Comparison of ENCODE assay signal across 25 mouse cellular contexts in genomic region chr8:37011011-37011410, GRCm38 (mm10). TPM values are rescaled to one million over a fixed set of nuclear protein-coding genes. Genes with fewer than 3 reads are reported as not detected.
A peak's percentile ranks its signal among the peaks of the same experiment; 100 is the strongest.
DNase-seq lines count a peak whose midpoint lies in the region; ATAC-seq lines count a peak whose summit lies in the region.
"Had no signal": no experiment of that assay in that cellular context is flagged by ENCODE, and none has a peak within 500 bp of the region (broad histone marks: within the 10 kb centered on the region; RNA-seq: fewer than 3 reads in every experiment).

No protein-coding gene starts in this region.

- no peak overlapping the region for H3K9ac ChIP-seq in lung, embryonic 16.5 days (ENCODE audit: low read length)
- no peak overlapping the region for H3K9ac ChIP-seq in stomach, embryonic 14.5 days (replicated peaks; ENCODE audit: low read depth, low read length)
- H3K9ac ChIP-seq: embryonic facial prominence, embryonic 12.5 days; forebrain, embryonic 12.5 days; heart, embryonic 13.5 days; limb, embryonic 15.5 days; liver, embryonic 14.5 days; neural tube, embryonic 15.5 days had no signal

- peak overlapping the region; percentile 37 for H3K4me2 ChIP-seq in lung, embryonic 16.5 days (ENCODE audit: low read depth, low read length)
- no peak overlapping the region for H3K4me2 ChIP-seq in stomach, embryonic 14.5 days (replicated peaks; ENCODE audit: low read depth, low read length)
- H3K4me2 ChIP-seq: embryonic facial prominence, embryonic 12.5 days; forebrain, embryonic 12.5 days; heart, embryonic 13.5 days; limb, embryonic 15.5 days; midbrain, embryonic 11.5 days; neural tube, embryonic 15.5 days had no signal

- no peaks in the 10 kb centered on the region for H3K9me3 ChIP-seq in lung, embryonic 16.5 days (ENCODE audit: control insufficient read depth, low read length)
- no peaks in the 10 kb centered on the region for H3K9me3 ChIP-seq in stomach, embryonic 14.5 days (ENCODE audit: control insufficient read depth, low read depth, low read length)
- H3K9me3 ChIP-seq in hindbrain, embryonic 10.5 days: no peaks in the 10 kb centered on the region
- H3K9me3 ChIP-seq: embryonic facial prominence, embryonic 12.5 days; forebrain, embryonic 12.5 days; heart, embryonic 13.5 days; limb, embryonic 15.5 days; neural tube, embryonic 15.5 days had no signal

- peak; percentile 74; the same call in 1 of the 2 replicates for ATAC-seq in lung, embryonic 16.5 days (ENCODE audit: low read depth)
- no peak for ATAC-seq in stomach, embryonic 14.5 days (ENCODE audit: insufficient number of reproducible peaks, insufficient read depth, low FRiP score, low read depth)
- ATAC-seq: hindbrain, embryonic 16.5 days had no signal

- 47% methylated on average over 7 of the region's 7 CpGs for WGBS in lung, embryonic 16.5 days
- WGBS in stomach, embryonic 14.5 days: 49% methylated on average over 7 of the region's 7 CpGs
- 87% methylated on average over 7 of the region's 7 CpGs for WGBS in hindbrain, embryonic 10.5 days

- H3K27ac ChIP-seq in lung, embryonic 16.5 days (ENCODE audit: low read length): peak overlapping the region; percentile 56
- 0 out of 2 replicates have a peak overlapping the region, but pooled peaks have one; percentile 33 for H3K27ac ChIP-seq in stomach, embryonic 14.5 days (ENCODE audit: low read length)
- H3K27ac ChIP-seq in hindbrain, embryonic 10.5 days: no peak overlapping the region
- H3K27ac ChIP-seq: embryonic facial prominence, embryonic 12.5 days; forebrain, embryonic 12.5 days; heart, embryonic 13.5 days; limb, embryonic 15.5 days; liver, embryonic 14.5 days; neural tube, embryonic 15.5 days had no signal

- peak; percentile 24 for DNase-seq in heart, adult 8-10 months (ENCODE audit: low spot score)
- no peak for DNase-seq in heart, postnatal 25 days (ENCODE audit: low spot score)
- DNase-seq in lung, postnatal 36 days: no peak
- DNase-seq in hindbrain, embryonic 10.5 days (ENCODE audit: low spot score): no peak
- no peak for DNase-seq in cerebellum, adult 11 months
- DNase-seq: adrenal gland, adult 2 months; cerebellum, adult 11-12 months; cerebellum, postnatal 10 days; heart, postnatal 14 days; kidney, adult 18-20 months; left cerebral cortex, postnatal 4 days; thymus, postnatal 25 days had no signal

- H3K4me3 ChIP-seq in lung, embryonic 16.5 days (ENCODE audit: low read length): no peak overlapping the region
- no peak overlapping the region for H3K4me3 ChIP-seq in stomach, embryonic 14.5 days (ENCODE audit: low read depth, low read length)
- H3K4me3 ChIP-seq in hindbrain, embryonic 10.5 days: no peak overlapping the region
- H3K4me3 ChIP-seq: embryonic facial prominence, embryonic 12.5 days; erythroblast, embryonic 14.5 days; forebrain, embryonic 12.5 days; heart, embryonic 13.5 days; limb, embryonic 15.5 days; neural tube, embryonic 15.5 days had no signal

- no peaks in the 10 kb centered on the region for H3K36me3 ChIP-seq in lung, embryonic 16.5 days (ENCODE audit: control insufficient read depth, insufficient read depth, low read length)
- H3K36me3 ChIP-seq in stomach, embryonic 14.5 days (ENCODE audit: control insufficient read depth, insufficient read depth, low read length): no peaks in the 10 kb centered on the region
- H3K36me3 ChIP-seq in hindbrain, embryonic 10.5 days: no peaks in the 10 kb centered on the region
- H3K36me3 ChIP-seq: embryonic facial prominence, embryonic 12.5 days; forebrain, embryonic 12.5 days; heart, embryonic 13.5 days; limb, embryonic 15.5 days; neural tube, embryonic 15.5 days had no signal

- peaks cover 5% of the 10 kb centered on the region; the same call in 1 of the 2 replicates for H3K4me1 ChIP-seq in lung, embryonic 16.5 days (replicated peaks; ENCODE audit: control insufficient read depth, insufficient read depth, low read length)
- H3K4me1 ChIP-seq in stomach, embryonic 14.5 days (ENCODE audit: control insufficient read depth, insufficient read depth, low read length): no peaks in the 10 kb centered on the region
- H3K4me1 ChIP-seq in hindbrain, embryonic 10.5 days (replicated peaks): no peaks in the 10 kb centered on the region
- H3K4me1 ChIP-seq: embryonic facial prominence, embryonic 12.5 days; forebrain, embryonic 12.5 days; neural tube, embryonic 15.5 days had no signal

- intact Hi-C loops in heart, postnatal 25 days (cut with DNase I): no loop called here

- H3K27me3 ChIP-seq in lung, embryonic 16.5 days (ENCODE audit: control insufficient read depth, insufficient read depth, low read depth, low read length): no peaks in the 10 kb centered on the region
- H3K27me3 ChIP-seq in stomach, embryonic 14.5 days (ENCODE audit: control insufficient read depth, insufficient read depth, low read length): no peaks in the 10 kb centered on the region
- H3K27me3 ChIP-seq in hindbrain, embryonic 10.5 days (ENCODE audit: insufficient read depth, poor library complexity, severe bottlenecking): no peaks in the 10 kb centered on the region
- H3K27me3 ChIP-seq: embryonic facial prominence, embryonic 12.5 days; forebrain, embryonic 12.5 days; heart, embryonic 13.5 days; limb, embryonic 15.5 days; neural tube, embryonic 15.5 days had no signal

RNA-seq across cellular contexts. Expression of gene AI429214, which starts 17.6 kb away (rescaled TPM):
- total RNA-seq in heart, adult 8-10 months (2022): under 1 TPM; 0.57 to 1.00 (median 0.75) TPM
- 1 to 10 TPM in 1 of 2 experiments, under 1 TPM in 1; 0.73 to 1.0 TPM for total RNA-seq in heart, postnatal 25 days (2021)
- polyA plus RNA-seq in lung, embryonic 16.5 days (2015; fragmentation: Nextera tagmentation; extraction: Ambion mirVana): 0.25 and 0.35 TPM in 2 replicates
- 0.16 and 0.25 TPM in 2 replicates for polyA plus RNA-seq in stomach, embryonic 14.5 days (2014; fragmentation: Nextera tagmentation; extraction: Ambion mirVana)
- polyA plus RNA-seq in hindbrain, embryonic 10.5 days (2016; fragmentation: Nextera tagmentation; extraction: Ambion mirVana): 0.10 and 0.26 TPM in 2 replicates
- total RNA-seq: MEL had no signal
- polyA plus RNA-seq: erythroblast, embryonic 14.5 days; small intestine, adult 2 months had no signal
